Mouse (Mus musculus): ENCODE measurements at regions not wholly inside any gene's neighbourhood (a gene's known extent, or its start where the extent isn't known, plus 50 kb on each side); places are given as distances from the start of the nearest gene placed in this dataset.

- Histone ChIP-seq H3K4me2 (replicated peaks; ENCODE audit: low read depth, low read length, severe bottlenecking) (no peak overlapping the region), H3K9ac (ENCODE audit: low read depth, low read length, severe bottlenecking) (no peak overlapping the region), H3K9me3 (ENCODE audit: control insufficient read depth, low read length) (no peaks in the 10 kb centered on the region), H3K4me3 (replicated peaks; ENCODE audit: low read length) (no peak overlapping the region), H3K4me1 (ENCODE audit: control insufficient read depth, insufficient read depth, low read length) (no peaks in the 10 kb centered on the region), H3K27me3 (ENCODE audit: control insufficient read depth, insufficient read depth, low read length) (no peaks in the 10 kb centered on the region), H3K36me3 (ENCODE audit: control insufficient read depth, insufficient read depth, low read length) (no peaks in the 10 kb centered on the region), H3K27ac (replicated peaks; ENCODE audit: low read depth, low read length) (no peak overlapping the region)
- ATAC-seq (ENCODE audit: low FRiP score, low read depth), result no peak
- no peak for DNase-seq (ENCODE audit: low spot score)
- WGBS, result 76% methylated on average over 5 of the region's 5 CpGs
- TF ChIP-seq POLR2A (IDR thresholded peaks at IDR 0.05; ENCODE audit: borderline replicate concordance, extremely low read depth, insufficient read depth, insufficient read length), result no peak
Observed at GRCm38 (mm10) chr13:31313821-31314220, 242.1 kb upstream of the Foxq1 start.

GRCm38 (mm10) chr13:31317066-31317465 is 238.9 kb upstream of the Foxq1 start:
- no peak for ATAC-seq (ENCODE audit: low FRiP score, low read depth)
- no peak overlapping the region for H3K4me2 ChIP-seq (replicated peaks; ENCODE audit: low read depth, low read length, severe bottlenecking)
- no peak for TF ChIP-seq POLR2A (IDR thresholded peaks at IDR 0.05; ENCODE audit: borderline replicate concordance, extremely low read depth, insufficient read depth, insufficient read length)
- H3K9me3 ChIP-seq (ENCODE audit: control insufficient read depth, low read length), result no peaks in the 10 kb centered on the region
- H3K27ac ChIP-seq (replicated peaks; ENCODE audit: low read depth, low read length), result no peak overlapping the region
- no peak overlapping the region for H3K4me3 ChIP-seq (replicated peaks; ENCODE audit: low read length)
- no peak for DNase-seq (ENCODE audit: low spot score)
- WGBS, result 87% methylated on average over 8 of the region's 8 CpGs
- H3K9ac ChIP-seq (ENCODE audit: low read depth, low read length, severe bottlenecking), result no peak overlapping the region
- H3K36me3 ChIP-seq (ENCODE audit: control insufficient read depth, insufficient read depth, low read length), result no peaks in the 10 kb centered on the region
- H3K4me1 ChIP-seq (ENCODE audit: control insufficient read depth, insufficient read depth, low read length), result no peaks in the 10 kb centered on the region
- no peaks in the 10 kb centered on the region for H3K27me3 ChIP-seq (ENCODE audit: control insufficient read depth, insufficient read depth, low read length)

DNA sequence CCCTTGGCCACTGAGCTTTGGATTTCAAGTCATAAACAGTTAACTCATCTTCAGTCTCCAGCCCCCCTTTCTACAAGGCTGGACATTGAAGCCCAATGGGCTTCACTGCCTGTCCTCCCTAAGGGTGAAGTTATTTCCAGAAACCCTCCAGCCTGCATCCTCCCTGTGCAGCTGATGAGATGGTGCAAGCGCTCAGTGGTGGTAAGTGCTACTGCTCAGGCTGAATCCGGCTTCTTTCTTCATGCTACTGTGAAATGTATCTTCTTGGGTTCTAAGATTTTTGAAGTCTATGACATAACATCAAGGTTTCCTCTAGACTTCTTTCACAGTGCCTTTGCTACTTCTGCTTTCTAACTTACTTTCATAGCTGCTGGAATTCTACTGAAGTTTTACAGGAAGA is 237.9 kb upstream of the Foxq1 start:
- no peak for DNase-seq (ENCODE audit: low spot score)
- ATAC-seq (ENCODE audit: low FRiP score, low read depth), result no peak
- Histone ChIP-seq H3K27me3 (ENCODE audit: control insufficient read depth, insufficient read depth, low read length) (no peaks in the 10 kb centered on the region), H3K4me1 (ENCODE audit: control insufficient read depth, insufficient read depth, low read length) (no peaks in the 10 kb centered on the region), H3K9me3 (ENCODE audit: control insufficient read depth, low read length) (no peaks in the 10 kb centered on the region), H3K36me3 (ENCODE audit: control insufficient read depth, insufficient read depth, low read length) (no peaks in the 10 kb centered on the region), H3K9ac (ENCODE audit: low read depth, low read length, severe bottlenecking) (no peak overlapping the region), H3K4me2 (replicated peaks; ENCODE audit: low read depth, low read length, severe bottlenecking) (no peak overlapping the region), H3K27ac (replicated peaks; ENCODE audit: low read depth, low read length) (no peak overlapping the region), H3K4me3 (replicated peaks; ENCODE audit: low read length) (no peak overlapping the region)
- TF ChIP-seq POLR2A (IDR thresholded peaks at IDR 0.05; ENCODE audit: borderline replicate concordance, extremely low read depth, insufficient read depth, insufficient read length), result no peak
- WGBS, result 93% methylated on average over 2 of the region's 2 CpGs

- ATAC-seq (ENCODE audit: low FRiP score, low read depth) (no peak), DNase-seq (ENCODE audit: low spot score) (no peak)
- Histone ChIP-seq H3K4me1 (ENCODE audit: control insufficient read depth, insufficient read depth, low read length) (0 out of 2 replicates have a peak, but pooled peaks cover under 1% of the 10 kb centered on the region), H3K27ac (replicated peaks; ENCODE audit: low read depth, low read length) (no peak overlapping the region), H3K9ac (ENCODE audit: low read depth, low read length, severe bottlenecking) (no peak overlapping the region), H3K27me3 (ENCODE audit: control insufficient read depth, insufficient read depth, low read length) (no peaks in the 10 kb centered on the region), H3K9me3 (ENCODE audit: control insufficient read depth, low read length) (no peaks in the 10 kb centered on the region), H3K4me2 (replicated peaks; ENCODE audit: low read depth, low read length, severe bottlenecking) (no peak overlapping the region), H3K36me3 (ENCODE audit: control insufficient read depth, insufficient read depth, low read length) (no peaks in the 10 kb centered on the region), H3K4me3 (replicated peaks; ENCODE audit: low read length) (no peak overlapping the region)
- no peak for TF ChIP-seq POLR2A (IDR thresholded peaks at IDR 0.05; ENCODE audit: borderline replicate concordance, extremely low read depth, insufficient read depth, insufficient read length)
- 67% methylated on average over 2 of the region's 2 CpGs for WGBS
Observed at GRCm38 (mm10) chr13:31321411-31321810, 234.5 kb upstream of the Foxq1 start.

- 28% methylated on average over 12 of the region's 12 CpGs for WGBS
- ATAC-seq (ENCODE audit: low FRiP score, low read depth) (no peak), DNase-seq (ENCODE audit: low spot score) (no peak)
- no peak overlapping the region for H3K9ac ChIP-seq (ENCODE audit: low read depth, low read length, severe bottlenecking)
- H3K36me3 ChIP-seq (ENCODE audit: control insufficient read depth, insufficient read depth, low read length), result no peaks in the 10 kb centered on the region
- peaks cover 9% of the 10 kb centered on the region; the same call in 1 of the 2 replicates for H3K4me1 ChIP-seq (ENCODE audit: control insufficient read depth, insufficient read depth, low read length)
- no peak overlapping the region for H3K4me3 ChIP-seq (replicated peaks; ENCODE audit: low read length)
- no peaks in the 10 kb centered on the region for H3K9me3 ChIP-seq (ENCODE audit: control insufficient read depth, low read length)
- no peak overlapping the region for H3K27ac ChIP-seq (replicated peaks; ENCODE audit: low read depth, low read length)
- no peak for TF ChIP-seq POLR2A (IDR thresholded peaks at IDR 0.05; ENCODE audit: borderline replicate concordance, extremely low read depth, insufficient read depth, insufficient read length)
- no peaks in the 10 kb centered on the region for H3K27me3 ChIP-seq (ENCODE audit: control insufficient read depth, insufficient read depth, low read length)
- H3K4me2 ChIP-seq (replicated peaks; ENCODE audit: low read depth, low read length, severe bottlenecking), result no peak overlapping the region
Observed at GRCm38 (mm10) chr13:31326269-31326851, 229.6 kb upstream of the Foxq1 start.

Measured in limb, embryonic 14.5 days (tissue).